Mouse (Mus musculus) midbrain, embryonic 13.5 days (tissue): ENCODE data around the gene Vps13a. TPM values are rescaled to one million over a fixed set of nuclear protein-coding genes. Genes with fewer than 3 reads are reported as not detected.
"Not testable (repeated sequence)": the region's sequence is repeated elsewhere in the genome, so short reads cannot be mapped to it uniquely, and the experiment has no call there.

Source experiments
- ATAC-seq: fragments of 200-750 bp; cut with Nextera tagmentation; 2 replicates; pipeline ENCODE4 v1.8.0; 2017; ENCODE audit warnings: mild to moderate bottlenecking, moderate TSS enrichment, moderate library complexity
- H3K27ac ChIP-seq: fragments of 300-500 bp; sonication (generic); 2 replicates; pipeline ENCODE4 v1.5.1; 2015; ENCODE audit warnings: inconsistent platforms, mild to moderate bottlenecking, moderate library complexity
- H3K27me3 ChIP-seq: fragments of 300-500 bp; sonication (generic); 2 replicates; pipeline ENCODE4 v1.6.1; 2015; ENCODE audit warnings: mild to moderate bottlenecking, inconsistent platforms
- H3K36me3 ChIP-seq: fragments of 300-500 bp; sonication (generic); 2 replicates; pipeline ENCODE4 v1.6.1; 2015; ENCODE audit warnings: mild to moderate bottlenecking, inconsistent platforms
- H3K4me1 ChIP-seq: fragments of 300-500 bp; sonication (generic); replicated peaks from 2 replicates; pipeline ENCODE4 v1.6.1; 2015; ENCODE audit warnings: inconsistent platforms
- H3K4me2 ChIP-seq: fragments of 300-500 bp; sonication (generic); replicated peaks from 2 replicates; pipeline ENCODE4 v1.6.1; 2015; ENCODE audit warnings: moderate library complexity, mild to moderate bottlenecking, inconsistent platforms
- H3K4me3 ChIP-seq: fragments of 300-500 bp; sonication (generic); replicated peaks from 2 replicates; pipeline ENCODE4 v1.5.1; 2015; ENCODE audit warnings: mild to moderate bottlenecking, inconsistent platforms
- H3K9ac ChIP-seq: fragments of 300-500 bp; sonication (generic); replicated peaks from 2 replicates; pipeline ENCODE4 v1.6.1; 2015; ENCODE audit warnings: mild to moderate bottlenecking, inconsistent platforms
- H3K9me3 ChIP-seq: fragments of 300-500 bp; sonication (generic); 2 replicates; pipeline ENCODE4 v1.6.1; 2016; ENCODE audit warnings: mild to moderate bottlenecking, inconsistent platforms
- WGBS: fragments of 180-500 bp; shearing (Covaris S2); methylation state at CpG from one replicate; pipeline ENCODE4 v1.1.7; 2015; 5-methylcytosine and 5-hydroxymethylcytosine counted together
- polyA plus RNA-seq: library from polyadenylated mRNA; unstranded; fragments of >200 nt; fragmentation: Nextera tagmentation; extraction: Ambion mirVana; gene quantifications from 2 replicates; pipeline ENCODE4 v1.2.1, GENCODE M21; 2015

Vps13a gene
- polyA plus RNA-seq, 1 experiment from 2014 or later, result 9.2 TPM

DNA sequence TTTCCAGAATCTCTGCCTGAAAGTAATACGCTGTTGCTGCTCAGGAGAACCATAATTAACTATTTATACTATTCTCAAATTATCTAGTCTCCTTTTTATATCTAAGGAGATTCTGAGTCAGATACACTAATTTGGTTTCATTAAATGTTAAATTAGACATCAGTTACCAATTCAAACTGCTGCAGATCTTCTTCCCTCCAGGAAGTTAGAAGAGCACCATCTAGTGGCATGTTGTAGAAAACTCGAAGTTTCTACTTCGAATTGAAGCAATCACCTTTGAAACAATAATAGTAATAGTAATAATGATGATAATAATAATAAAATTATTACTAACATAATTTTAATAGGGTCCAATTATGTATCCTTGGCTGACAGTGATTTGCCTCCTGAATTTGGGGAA is 4.1 kb upstream of the Vps13a start:
- Histone ChIP-seq H3K4me1 (peaks cover 8% of the 10 kb centered on the region), H3K27ac (no peak overlapping the region), H3K36me3 (no peaks in the 10 kb centered on the region), H3K27me3 (peaks cover 12% of the 10 kb centered on the region), H3K9me3 (no peaks in the 10 kb centered on the region), H3K9ac (no peak overlapping the region), H3K4me3 (no peak overlapping the region), H3K4me2 (no peak overlapping the region)
- no peak for ATAC-seq
- 28% methylated on average over 3 of the region's 3 CpGs for WGBS

GRCm38 (mm10) chr19:16781406-16782019 is 780 bp upstream of the Vps13a start:
- Histone ChIP-seq H3K9me3 (no peaks in the 10 kb centered on the region), H3K4me2 (peak overlapping the region; percentile 97), H3K9ac (peak overlapping the region; percentile 59; the same call in 1 of the 2 replicates), H3K4me1 (peaks cover 14% of the 10 kb centered on the region), H3K27me3 (peaks cover 17% of the 10 kb centered on the region), H3K27ac (no peak overlapping the region), H3K4me3 (peak overlapping the region; percentile 74), H3K36me3 (no peaks in the 10 kb centered on the region)
- no peak for ATAC-seq
- 15% methylated on average over 10 of the region's 10 CpGs for WGBS

GRCm38 (mm10) chr19:16780251-16780783 is 416 bp downstream of the Vps13a start:
- H3K4me2 ChIP-seq, result peak overlapping the region; percentile 97
- peak overlapping the region; percentile 74 for H3K4me3 ChIP-seq
- H3K9ac ChIP-seq, result peak overlapping the region; percentile 71
- no peaks in the 10 kb centered on the region for H3K9me3 ChIP-seq
- peaks cover 14% of the 10 kb centered on the region for H3K4me1 ChIP-seq
- ATAC-seq, result no peak
- peaks cover 17% of the 10 kb centered on the region for H3K27me3 ChIP-seq
- H3K27ac ChIP-seq, result no peak overlapping the region
- H3K36me3 ChIP-seq, result no peaks in the 10 kb centered on the region
- under 1% methylated on average over 43 of the region's 55 CpGs for WGBS

DNA sequence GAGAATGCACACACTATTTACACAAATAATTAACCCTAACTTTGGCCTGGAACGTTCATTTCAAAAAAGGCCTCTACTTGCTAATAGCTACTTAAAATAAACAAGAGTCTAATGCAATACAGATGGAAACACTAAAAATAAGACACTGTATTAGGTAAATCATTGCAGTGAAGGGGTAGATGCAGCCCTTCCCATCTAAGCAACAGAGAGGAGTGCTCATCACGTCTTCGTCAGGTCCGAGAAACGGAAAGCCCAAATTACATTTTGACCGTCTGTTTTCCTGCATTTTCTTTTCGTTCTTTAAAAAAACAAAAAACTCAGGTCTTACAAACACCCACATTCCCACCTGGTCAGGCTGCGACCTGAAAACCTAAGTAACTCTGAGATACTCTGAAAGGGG is 947 bp downstream of the Vps13a start:
- peak overlapping the region; percentile 97 for H3K4me2 ChIP-seq
- peak overlapping the region; percentile 71 for H3K9ac ChIP-seq
- 17% methylated on average over 8 of the region's 8 CpGs for WGBS
- H3K27ac ChIP-seq, result no peak overlapping the region
- no peak for ATAC-seq
- no peaks in the 10 kb centered on the region for H3K36me3 ChIP-seq
- peaks cover 17% of the 10 kb centered on the region for H3K27me3 ChIP-seq
- H3K4me3 ChIP-seq, result peak overlapping the region; percentile 74
- H3K4me1 ChIP-seq, result peaks cover 14% of the 10 kb centered on the region
- no peaks in the 10 kb centered on the region for H3K9me3 ChIP-seq

GRCm38 (mm10) chr19:16779281-16779680 is 1.5 kb downstream of the Vps13a start:
- Histone ChIP-seq H3K9ac (0 out of 2 replicates have a peak overlapping the region, but pooled peaks have one; percentile 41), H3K4me3 (no peak overlapping the region), H3K27ac (no peak overlapping the region), H3K4me2 (peak overlapping the region; percentile 15; the same call in 1 of the 2 replicates), H3K27me3 (peaks cover 17% of the 10 kb centered on the region), H3K36me3 (no peaks in the 10 kb centered on the region), H3K9me3 (no peaks in the 10 kb centered on the region), H3K4me1 (peaks cover 14% of the 10 kb centered on the region)
- WGBS, result 72% methylated on average over 5 of the region's 5 CpGs
- ATAC-seq, result no peak

DNA sequence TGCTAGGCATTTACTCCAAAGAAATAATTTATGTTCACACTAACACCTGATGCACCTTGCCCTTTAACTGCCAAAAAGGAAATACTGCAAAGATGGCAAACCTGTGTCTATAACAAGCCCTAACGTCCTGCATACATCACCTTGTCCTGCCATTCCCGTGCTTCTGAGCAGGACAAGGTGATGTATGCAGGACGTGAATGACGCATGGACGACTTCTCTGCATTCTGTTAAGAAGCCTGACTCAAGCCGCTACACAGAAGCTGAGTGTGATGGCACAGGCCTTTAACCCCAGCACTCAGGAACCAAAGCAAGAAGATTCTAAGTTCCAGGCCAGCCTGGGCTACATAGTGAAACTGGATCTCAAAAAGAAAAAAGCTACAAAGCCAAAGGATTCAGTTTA is 2.2 kb downstream of the Vps13a start:
- no peak overlapping the region for H3K4me2 ChIP-seq
- WGBS, result 73% methylated on average over 6 of the region's 6 CpGs
- H3K27me3 ChIP-seq, result peaks cover 15% of the 10 kb centered on the region
- H3K27ac ChIP-seq, result no peak overlapping the region
- no peaks in the 10 kb centered on the region for H3K36me3 ChIP-seq
- H3K9ac ChIP-seq, result no peak overlapping the region
- H3K4me1 ChIP-seq, result peaks cover 14% of the 10 kb centered on the region
- H3K9me3 ChIP-seq, result no peaks in the 10 kb centered on the region
- no peak overlapping the region for H3K4me3 ChIP-seq
- no peak for ATAC-seq

GRCm38 (mm10) chr19:16777901-16778300 is 2.8 kb downstream of the Vps13a start:
- Histone ChIP-seq H3K27me3 (peaks cover 14% of the 10 kb centered on the region), H3K4me2 (no peak overlapping the region), H3K4me1 (peaks cover 14% of the 10 kb centered on the region), H3K4me3 (no peak overlapping the region), H3K27ac (no peak overlapping the region), H3K36me3 (no peaks in the 10 kb centered on the region), H3K9me3 (no peaks in the 10 kb centered on the region), H3K9ac (no peak overlapping the region)
- WGBS, result 83% methylated on average over 3 of the region's 3 CpGs
- no peak for ATAC-seq

- H3K27me3 ChIP-seq, H3K27ac ChIP-seq, H3K9me3 ChIP-seq, ATAC-seq, H3K4me3 ChIP-seq, H3K36me3 ChIP-seq, H3K4me2 ChIP-seq, H3K9ac ChIP-seq: not testable (repeated sequence)
- peaks cover 14% of the 10 kb centered on the region for H3K4me1 ChIP-seq
These were observed 3.3 kb downstream of the Vps13a start for GRCm38 (mm10) chr19:16777391-16777790.

DNA sequence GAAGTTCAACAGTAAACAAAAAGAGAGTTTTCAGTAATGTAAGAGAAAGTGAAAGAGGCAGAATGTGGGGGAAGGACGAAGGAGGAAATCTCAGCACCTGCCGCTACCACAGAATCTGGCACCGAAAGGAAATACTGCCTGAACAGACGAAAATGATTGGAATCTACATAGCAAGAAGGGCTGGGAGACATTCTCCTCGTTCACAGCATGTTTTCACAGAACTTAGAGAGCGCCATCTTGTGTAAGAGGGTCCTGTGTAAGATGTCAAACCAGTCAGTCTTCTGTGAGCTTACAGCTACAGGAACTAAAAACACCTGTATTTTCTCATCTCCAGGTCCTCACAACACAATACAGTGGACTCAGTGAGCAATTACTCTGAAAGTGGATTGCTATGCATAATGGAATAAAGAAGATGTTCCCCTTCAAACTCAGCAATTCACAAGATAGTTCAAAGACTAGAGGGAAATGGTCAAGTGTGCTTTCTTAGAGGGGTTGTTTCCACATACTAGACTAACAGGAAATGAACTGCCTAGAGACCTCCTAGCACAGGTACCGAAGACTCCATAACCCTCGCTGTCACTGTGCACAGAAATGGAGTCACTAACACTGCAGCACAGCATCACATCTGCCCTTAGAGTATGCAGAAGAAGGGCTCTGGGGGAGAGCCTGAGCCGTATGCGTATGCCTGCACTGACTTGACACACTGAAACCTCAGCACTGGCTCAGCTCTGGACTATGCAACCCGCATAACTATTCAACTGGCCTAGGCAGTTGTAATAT is 7.3 kb downstream of the Vps13a start:
- Histone ChIP-seq H3K36me3 (no peaks in the 10 kb centered on the region), H3K4me2 (no peak overlapping the region), H3K4me3 (no peak overlapping the region), H3K4me1 (no peaks in the 10 kb centered on the region), H3K27me3 (no peaks in the 10 kb centered on the region), H3K27ac (no peak overlapping the region), H3K9me3 (no peaks in the 10 kb centered on the region), H3K9ac (no peak overlapping the region)
- ATAC-seq, result no peak
- 76% methylated on average over 11 of the region's 11 CpGs for WGBS

DNA sequence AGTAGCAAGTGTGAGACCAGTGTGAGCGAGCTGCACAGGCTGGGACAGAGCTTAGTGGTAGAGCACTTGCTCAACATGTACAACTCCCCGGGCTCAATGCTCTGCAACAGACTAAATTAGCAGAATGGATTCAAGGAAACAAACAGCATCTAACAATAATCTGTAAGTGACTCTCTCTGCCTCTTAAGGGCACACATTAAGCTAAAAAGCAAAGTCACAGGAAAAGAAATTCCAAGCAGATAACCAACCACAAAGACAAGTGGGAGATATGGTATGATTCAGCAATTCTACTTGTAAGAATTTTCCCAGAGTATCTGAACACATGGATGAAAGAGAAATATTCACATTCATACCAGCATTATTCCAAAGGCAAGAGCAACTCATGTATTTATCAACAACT is 13.3 kb downstream of the Vps13a start:
- Histone ChIP-seq H3K4me2 (no peak overlapping the region), H3K9ac (no peak overlapping the region), H3K27ac (no peak overlapping the region), H3K27me3 (no peaks in the 10 kb centered on the region), H3K4me1 (no peaks in the 10 kb centered on the region), H3K36me3 (no peaks in the 10 kb centered on the region), H3K4me3 (no peak overlapping the region), H3K9me3 (no peaks in the 10 kb centered on the region)
- ATAC-seq, result no peak
- WGBS, result 80% methylated on average over 2 of the region's 2 CpGs

DNA sequence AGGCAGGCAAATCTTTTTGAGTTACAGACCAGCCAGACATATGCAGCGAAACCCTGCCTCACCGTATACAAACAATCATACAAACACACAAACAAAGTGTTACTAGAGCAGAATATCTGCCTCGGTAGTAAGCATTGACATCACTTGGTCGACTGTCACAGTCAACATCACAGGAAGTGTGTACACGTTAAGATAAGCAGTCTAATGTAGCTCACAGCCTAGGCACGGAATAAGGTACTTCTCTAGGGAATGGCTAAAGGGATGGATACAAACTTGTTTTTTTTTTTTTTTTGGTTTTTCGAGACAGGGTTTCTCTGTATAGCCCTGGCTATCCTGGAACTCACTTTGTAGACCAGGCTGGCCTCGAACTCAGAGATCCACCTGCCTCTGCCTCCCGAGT is 23.3 kb downstream of the Vps13a start:
- not testable (repeated sequence) for H3K27ac ChIP-seq, H3K4me1 ChIP-seq, H3K4me2 ChIP-seq, H3K9ac ChIP-seq, H3K4me3 ChIP-seq, H3K9me3 ChIP-seq, H3K36me3 ChIP-seq, ATAC-seq, H3K27me3 ChIP-seq
- 97% methylated on average over 9 of the region's 9 CpGs for whole genome bisulfite sequencing

DNA sequence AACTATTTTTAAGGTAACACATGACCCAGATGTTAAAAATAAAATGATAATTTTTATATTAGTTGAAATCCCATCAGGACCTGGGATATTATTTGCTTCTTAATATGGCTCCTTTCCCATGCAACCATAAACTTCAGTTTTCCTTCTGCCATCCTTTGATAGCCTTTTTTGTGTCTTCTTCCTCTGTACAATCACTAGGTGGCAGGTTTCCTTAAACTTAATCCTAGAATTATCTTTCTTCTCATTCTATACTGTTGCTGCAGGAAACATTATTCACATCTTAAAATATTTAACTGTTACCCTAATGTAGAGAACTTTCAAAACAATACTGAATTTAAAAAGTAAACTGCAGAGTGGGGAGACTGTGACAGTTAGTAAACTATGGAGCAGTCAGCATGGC is 24.9 kb downstream of the Vps13a start:
- ATAC-seq, result no peak
- Histone ChIP-seq H3K9me3 (no peaks in the 10 kb centered on the region), H3K4me1 (no peaks in the 10 kb centered on the region), H3K4me3 (no peak overlapping the region), H3K27me3 (no peaks in the 10 kb centered on the region), H3K4me2 (no peak overlapping the region), H3K36me3 (no peaks in the 10 kb centered on the region), H3K9ac (no peak overlapping the region), H3K27ac (no peak overlapping the region)
